Mouse (Mus musculus) CD4-positive, CD25-positive, alpha-beta regulatory T cell, adult 4 months (primary cell): ENCODE data around the gene 6430571L13Rik. TPM values are rescaled to one million over a fixed set of nuclear protein-coding genes. Genes with fewer than 3 reads are reported as not detected.

ENCODE experiments used
- ATAC-seq: one replicate; pipeline ENCODE4 v1.8.0; 2017
- polyA plus RNA-seq, 2 experiments: library from polyadenylated mRNA; unstranded; fragments of 100-300 nt; shearing (Covaris generic); gene quantifications; one replicate each; pipeline ENCODE4 v1.2.1; 2017

Gene 6430571L13Rik
- polyA plus RNA-seq, 2 experiments from 2014 or later: 1.8 to 3.0 TPM

DNA sequence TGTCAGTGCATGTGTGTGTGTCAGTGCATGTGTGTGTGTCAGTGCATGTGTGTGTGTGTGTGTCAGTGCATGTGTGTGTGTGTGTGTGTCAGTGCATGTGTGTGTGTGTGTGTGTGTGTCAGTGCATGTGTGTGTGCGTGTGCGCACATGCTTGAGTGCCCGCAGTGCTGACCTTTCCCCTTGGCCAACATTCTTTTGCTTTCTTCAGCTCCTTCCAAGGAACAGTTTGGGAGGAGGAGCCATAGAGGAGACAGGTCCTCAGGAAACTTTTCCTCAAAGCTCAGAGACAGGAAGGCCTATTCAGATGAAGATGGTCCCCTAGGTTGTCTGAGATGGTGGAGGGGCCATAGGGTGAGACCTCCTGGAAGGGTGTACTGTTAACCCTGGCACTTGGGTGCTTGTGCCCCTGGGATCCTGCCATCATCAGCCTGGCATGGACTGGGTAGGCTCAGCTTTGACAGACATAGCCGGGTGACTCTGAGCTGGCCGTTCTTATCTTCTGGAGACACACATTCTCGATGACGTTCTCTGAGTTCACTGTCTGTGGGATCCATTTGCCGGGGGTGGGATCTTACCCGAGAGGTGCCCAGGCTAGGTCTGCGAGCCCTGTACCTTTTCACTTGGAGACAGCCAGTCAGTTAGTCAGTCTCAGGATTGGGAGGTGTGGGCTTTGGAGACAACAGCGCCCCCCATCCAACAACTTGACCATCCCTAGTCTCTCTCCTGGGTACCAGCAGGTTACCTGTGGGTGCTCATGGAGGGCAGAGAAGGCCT, 33.1 kb upstream of the 6430571L13Rik start:
- no peak for ATAC-seq

- no peak for ATAC-seq
These were observed 32.5 kb upstream of the 6430571L13Rik start for GRCm38 (mm10) chr9:107307886-107308285.

DNA sequence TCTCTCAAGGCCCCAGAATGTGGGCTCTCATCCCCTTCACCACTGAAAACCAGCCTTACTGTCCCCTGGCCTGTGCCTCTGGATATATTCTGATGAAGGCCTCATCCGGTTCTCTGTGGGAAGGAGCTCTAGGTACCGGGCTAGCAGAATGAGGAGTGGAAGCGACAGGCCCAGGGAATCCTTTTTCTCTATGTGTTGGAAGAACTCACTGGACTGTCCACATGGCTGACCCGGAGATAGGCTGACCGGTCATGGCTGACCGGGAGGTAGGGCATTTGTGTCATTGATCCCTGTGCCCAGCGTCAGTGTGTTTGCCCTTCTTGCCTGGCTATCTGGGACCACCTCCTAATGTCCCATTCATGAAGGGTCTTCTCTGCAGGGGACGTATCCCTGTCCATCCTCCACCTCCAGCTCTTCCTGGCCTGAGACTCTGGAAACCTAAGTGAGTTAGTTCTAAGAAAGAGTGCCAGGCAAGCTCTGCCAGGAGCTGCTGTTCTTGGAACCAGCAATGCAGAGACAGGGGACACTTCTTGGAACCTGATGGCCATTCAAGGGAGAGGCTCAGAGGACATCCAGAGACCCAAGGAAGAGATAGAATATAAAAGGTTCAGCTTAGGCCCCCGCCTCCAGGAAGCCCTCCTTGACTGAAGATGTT, 31.9 kb upstream of the 6430571L13Rik start:
- ATAC-seq: no peak

GRCm38 (mm10) chr9:107309171-107309570, 31.2 kb upstream of the 6430571L13Rik start:
- no peak for ATAC-seq

GRCm38 (mm10) chr9:107309600-107309999, 30.8 kb upstream of the 6430571L13Rik start:
- no peak for ATAC-seq

GRCm38 (mm10) chr9:107312811-107313584, 27.4 kb upstream of the 6430571L13Rik start:
- peak; percentile 87 for ATAC-seq

- no peak for ATAC-seq
These were observed 26.5 kb upstream of the 6430571L13Rik start for GRCm38 (mm10) chr9:107313926-107314325.

GRCm38 (mm10) chr9:107315791-107316190, 24.6 kb upstream of the 6430571L13Rik start:
- ATAC-seq: no peak

GRCm38 (mm10) chr9:107322461-107323050, 17.8 kb upstream of the 6430571L13Rik start:
- no peak for ATAC-seq

- peak; percentile 71 for ATAC-seq
These were observed 16.8 kb upstream of the 6430571L13Rik start for GRCm38 (mm10) chr9:107323558-107323957.

DNA sequence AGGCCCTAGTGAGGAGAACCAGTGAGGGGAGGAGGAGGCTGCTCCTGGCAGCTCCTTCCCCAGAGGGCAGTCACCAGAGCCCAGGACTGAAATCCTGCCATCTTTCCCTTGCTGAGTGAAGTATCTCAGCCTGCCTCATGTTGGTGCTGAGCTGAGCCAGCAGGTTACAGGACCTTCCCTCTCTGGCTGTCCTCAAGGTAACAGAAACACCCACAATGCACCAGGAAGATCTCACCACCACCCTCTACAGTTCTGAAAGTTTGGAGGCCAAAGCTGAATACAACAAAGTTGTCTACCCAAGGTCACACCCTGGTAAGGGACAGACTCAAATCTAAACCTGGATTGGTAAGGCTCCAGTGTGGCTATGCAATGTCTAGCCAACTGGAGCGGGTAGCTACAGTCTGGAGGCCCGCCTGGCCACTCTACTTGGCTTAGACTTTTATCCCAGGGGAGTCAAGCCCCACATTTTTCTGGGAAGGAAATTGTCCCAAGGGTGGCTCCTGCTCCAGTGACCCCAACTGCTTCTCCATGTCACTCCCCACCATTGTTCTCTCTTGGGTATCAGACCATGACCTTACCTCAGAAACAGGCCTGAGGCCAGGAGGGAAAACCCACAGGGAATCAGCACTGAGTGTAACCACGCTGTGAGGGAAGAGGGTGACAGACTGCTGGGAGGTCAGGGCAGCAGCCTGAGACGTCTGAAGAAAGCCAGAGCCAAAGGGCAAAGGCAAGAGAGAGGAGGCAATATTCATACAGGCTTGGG, 15.4 kb upstream of the 6430571L13Rik start:
- peak; percentile 17 for ATAC-seq

GRCm38 (mm10) chr9:107325904-107326303, 14.5 kb upstream of the 6430571L13Rik start:
- no peak for ATAC-seq

DNA sequence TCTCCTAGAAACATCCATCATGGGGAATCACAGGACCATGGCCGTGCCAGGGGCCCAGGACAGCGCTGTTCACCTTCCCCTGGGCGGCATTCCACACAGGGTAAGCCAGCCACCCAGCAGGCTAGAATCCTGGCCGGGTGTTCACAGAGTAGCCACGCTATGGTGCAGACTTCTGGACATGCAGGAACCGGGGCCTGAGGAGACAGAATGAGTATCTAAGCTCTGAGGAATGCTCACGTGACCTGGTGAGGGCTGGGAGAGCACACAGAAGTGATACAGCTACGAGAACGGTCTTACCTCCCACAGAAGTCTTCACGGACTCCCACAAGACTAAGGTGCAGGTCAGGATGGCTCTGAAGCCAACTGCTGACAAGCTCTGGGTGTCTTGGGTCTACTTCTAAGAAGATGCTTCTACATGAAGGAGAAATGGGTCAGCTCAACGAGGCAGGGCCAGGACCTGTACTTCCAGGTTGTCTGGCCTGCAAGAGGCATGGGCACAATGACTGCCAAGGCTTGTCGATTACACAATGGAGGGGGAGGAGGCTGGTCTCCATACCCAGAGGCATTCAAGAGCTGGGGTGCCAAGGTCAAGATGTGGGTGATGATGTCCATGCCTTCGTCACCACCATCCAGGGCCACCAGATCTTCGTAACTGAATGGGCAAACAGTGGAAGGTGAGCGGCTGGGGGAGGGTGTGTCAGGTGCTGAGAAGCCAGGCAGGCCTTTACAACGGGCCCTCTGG, 12.4 kb upstream of the 6430571L13Rik start:
- ATAC-seq: no peak

- ATAC-seq: no peak
These were observed 9.6 kb upstream of the 6430571L13Rik start for GRCm38 (mm10) chr9:107330791-107331190.

DNA sequence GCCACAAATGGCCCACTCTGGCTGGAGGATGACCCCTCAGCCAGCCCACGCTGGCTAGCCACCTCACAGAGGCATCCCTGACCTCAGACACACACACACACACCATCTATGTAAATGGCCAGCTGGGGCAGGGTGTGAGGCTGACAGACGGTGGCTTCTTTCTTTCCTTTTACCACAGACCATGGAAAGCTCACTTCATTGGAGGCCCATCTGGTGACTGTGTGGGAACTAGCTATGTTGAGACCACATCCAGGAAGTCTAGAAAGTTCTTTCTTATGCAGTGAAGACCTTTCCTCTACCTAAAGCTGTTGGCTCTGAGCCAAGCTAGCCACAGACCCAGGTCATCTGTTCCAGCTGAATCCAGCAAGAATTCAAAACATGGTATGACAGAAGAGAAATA, 6.7 kb upstream of the 6430571L13Rik start:
- ATAC-seq: peak; percentile 22

DNA sequence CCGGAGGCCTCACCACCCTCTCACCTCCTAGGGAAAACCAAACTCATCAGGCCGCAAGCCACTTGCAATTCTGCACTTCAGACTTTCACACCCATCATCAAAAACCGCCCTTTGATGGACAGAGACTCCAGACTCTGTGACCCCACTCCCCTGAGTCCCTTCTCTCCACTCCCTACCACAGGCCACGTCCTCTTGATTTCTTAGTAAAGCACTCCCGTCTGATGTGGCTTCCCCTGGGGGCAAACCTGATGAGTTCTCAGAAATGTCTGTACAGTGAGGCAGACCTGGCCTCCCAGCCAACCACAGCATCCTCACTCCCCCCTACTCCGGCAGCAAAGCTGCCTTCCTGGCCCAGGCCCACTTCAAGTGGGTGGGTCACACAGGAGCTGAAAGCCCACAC, 6.0 kb upstream of the 6430571L13Rik start:
- peak; percentile 65 for ATAC-seq

GRCm38 (mm10) chr9:107335046-107335445, 5.4 kb upstream of the 6430571L13Rik start:
- ATAC-seq: no peak

GRCm38 (mm10) chr9:107335909-107336308, 4.5 kb upstream of the 6430571L13Rik start:
- peak; percentile 28 for ATAC-seq

DNA sequence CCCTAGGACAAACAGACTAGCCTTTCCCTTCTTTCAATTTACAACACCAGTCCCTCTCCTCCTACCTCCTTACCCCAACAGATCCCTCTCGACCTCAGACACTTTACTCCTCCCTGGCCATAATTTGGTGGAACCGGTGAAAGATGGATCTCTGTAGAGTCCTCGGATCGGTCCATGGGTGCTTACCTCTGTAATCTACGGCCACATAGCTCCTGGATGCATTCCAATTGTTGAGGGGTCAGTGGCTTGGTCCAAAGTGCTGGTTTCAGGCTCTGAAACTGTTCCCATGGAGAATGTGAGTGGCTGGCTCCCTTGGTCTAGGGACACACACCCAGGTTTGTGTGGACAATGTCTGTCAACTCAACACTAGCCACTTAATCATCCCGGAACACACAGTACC, 4.0 kb upstream of the 6430571L13Rik start:
- ATAC-seq: no peak

DNA sequence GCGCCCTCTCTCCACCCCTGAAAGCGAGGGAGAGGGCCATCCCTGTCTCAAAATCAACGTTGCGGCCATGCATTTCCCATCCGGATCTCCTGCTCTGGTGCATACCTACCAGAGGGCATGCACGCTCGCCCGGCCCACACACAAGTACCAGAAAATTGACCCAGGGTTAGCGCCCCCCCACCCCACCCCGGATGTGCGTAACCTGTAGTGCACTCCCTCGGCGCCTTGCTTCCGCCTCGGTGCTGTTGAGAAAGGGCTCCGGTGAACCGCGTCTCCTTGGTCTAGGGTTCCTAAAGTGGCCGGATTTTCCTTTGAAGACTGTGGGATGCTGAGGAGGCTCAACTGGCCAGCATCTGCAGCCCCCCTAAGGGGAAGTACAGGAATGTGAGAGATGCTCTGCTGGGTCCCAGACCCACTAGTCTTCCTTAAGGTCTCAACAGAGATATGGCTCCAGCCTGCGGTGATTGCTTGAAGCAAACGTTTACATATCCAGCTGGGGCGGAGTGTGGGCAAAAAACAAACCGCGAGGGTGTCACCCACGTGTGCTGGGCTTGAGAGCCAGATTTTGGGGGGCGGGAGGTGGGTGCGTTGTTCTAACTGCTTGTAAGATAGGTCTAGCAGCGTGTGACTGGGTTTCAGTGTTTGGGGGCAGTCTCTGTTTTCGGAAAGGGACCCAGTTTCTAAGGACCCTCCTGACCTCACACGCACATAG, 2.1 kb upstream of the 6430571L13Rik start, which contains the start of gene Hemk1:
TSS of gene Hemk1 (minus strand) at position 179 of the 712 bp plus-strand sequence.
- ATAC-seq: peak; percentile 53
